Mouse (Mus musculus) liver, embryonic 14.5 days (tissue): Measurements from ENCODE around the gene Tifa. TPM values are rescaled to one million over a fixed set of nuclear protein-coding genes. Genes with fewer than 3 reads are reported as not detected.

Source experiments
- ATAC-seq: fragments of 200-750 bp; cut with Nextera tagmentation; 2 replicates; pipeline ENCODE4 v1.8.0; 2017; ENCODE audit warnings: moderate number of reproducible peaks, mild to moderate bottlenecking, moderate library complexity; ENCODE audit not compliant: insufficient read depth
- DNase-seq, 3 experiments: peaks; one replicate each; pipeline ENCODE4 v3.0.0-alpha.2; 2012 to 2013; ENCODE audit warnings: low read depth in 3 of 3, low spot score in 3 of 3
- H3K27ac ChIP-seq: fragments of 300-500 bp; sonication (generic); 2 replicates; pipeline ENCODE4 v1.5.1; 2014; ENCODE audit warnings: moderate library complexity, mild to moderate bottlenecking, control low read depth, inconsistent platforms
- H3K27me3 ChIP-seq: fragments of 300-500 bp; sonication (generic); 2 replicates; pipeline ENCODE4 v1.6.1; 2014; ENCODE audit warnings: mild to moderate bottlenecking, low read length, moderate library complexity; ENCODE audit not compliant: control insufficient read depth, insufficient read depth
- H3K36me3 ChIP-seq: fragments of 300-500 bp; sonication (generic); replicated peaks from 2 replicates; pipeline ENCODE4 v1.6.1; 2014; ENCODE audit warnings: low read depth; ENCODE audit not compliant: control insufficient read depth, insufficient read depth
- H3K4me1 ChIP-seq, 2 experiments: fragments of 200-500 bp in 1 of 2; fragments of 300-500 bp in 1 of 2; sonication (generic) in 1 of 2; replicated peaks; 2 replicates each; pipeline ENCODE4 v1.6.1; 2012 to 2014; ENCODE audit warnings: antibody characterized with exemption in 1 of 2, inconsistent platforms in 1 of 2, low read length in 1 of 2; ENCODE audit not compliant: control insufficient read depth in 2 of 2, insufficient read depth in 2 of 2
- H3K4me2 ChIP-seq: fragments of 300-500 bp; sonication (generic); 2 replicates; pipeline ENCODE4 v1.6.1; 2014; ENCODE audit warnings: low read depth, mild to moderate bottlenecking, control low read depth, moderate library complexity
- H3K4me3 ChIP-seq, 2 experiments: fragments of 200-500 bp in 1 of 2; fragments of 300-500 bp in 1 of 2; sonication (generic) in 1 of 2; 2 replicates each; pipeline ENCODE4 v1.5.1; 2012 to 2014; ENCODE audit warnings: low read depth in 2 of 2, low read length in 2 of 2, mild to moderate bottlenecking in 2 of 2, control low read depth in 1 of 2, inconsistent platforms in 1 of 2, moderate library complexity in 1 of 2; ENCODE audit not compliant: insufficient read depth in 1 of 2
- H3K9ac ChIP-seq: fragments of 300-500 bp; sonication (generic); replicated peaks from 2 replicates; pipeline ENCODE4 v1.6.1; 2014; ENCODE audit warnings: mild to moderate bottlenecking, control low read depth, moderate library complexity
- H3K9me3 ChIP-seq: fragments of 300-500 bp; sonication (generic); 2 replicates; pipeline ENCODE4 v1.6.1; 2016; ENCODE audit warnings: low read length, mixed read lengths; ENCODE audit not compliant: control insufficient read depth
- CTCF ChIP-seq: IDR thresholded peaks from 2 replicates; pipeline ENCODE4 v1.5.1; 2016; ENCODE audit warnings: antibody characterized with exemption, low read depth, control low read depth
- EP300 ChIP-seq: IDR thresholded peaks from 2 replicates; pipeline ENCODE4 v1.6.1; 2016; ENCODE audit warnings: antibody characterized with exemption, low read depth
- WGBS: fragments of 180-500 bp; shearing (Covaris S2); extraction: QIAGEN DNeasy Blood & Tissue Kit; methylation state at CpG from one replicate; pipeline ENCODE4 v1.1.7; 2014; ENCODE audit not compliant: insufficient replicate concordance; 5-methylcytosine and 5-hydroxymethylcytosine counted together
- polyA plus RNA-seq, 2 experiments: library from polyadenylated mRNA; depleted of rRNA in 1 of 2; stranded (reverse) in 1 of 2; unstranded in 1 of 2; fragments of >200 nt; fragmentation: Nextera tagmentation in 1 of 2; extraction: Ambion mirVana in 1 of 2; gene quantifications; 2 replicates each; pipeline versions ENCODE4 v1.2.1 to v1.2.3; 2012 to 2014

Gene Tifa
- polyA plus RNA-seq, 2 experiments, result 8.6 to 15.2 TPM

- WGBS, result 58% methylated on average over 5 of the region's 5 CpGs
Measured at GRCm38 (mm10) chr3:127764541-127764940, 25.1 kb upstream of the Tifa start.

GRCm38 (mm10) chr3:127765971-127766370, 23.6 kb upstream of the Tifa start:
- no peak for DNase-seq
- H3K9ac ChIP-seq, result no peak overlapping the region
- H3K4me1 ChIP-seq, result peaks cover 0 to 3% of the 10 kb centered on the region in 2 experiments; a peak in 1 of 4 replicates
- H3K4me2 ChIP-seq, result no peak overlapping the region
- no peak for ATAC-seq
- WGBS, result 47% methylated on average over 3 of the region's 3 CpGs
- no peak overlapping the region for H3K27ac ChIP-seq
- H3K4me3 ChIP-seq, result no peak overlapping the region
- no peaks in the 10 kb centered on the region for H3K27me3 ChIP-seq
- no peaks in the 10 kb centered on the region for H3K36me3 ChIP-seq
- TF ChIP-seq CTCF, result no peak
- TF ChIP-seq EP300, result no peak
- H3K9me3 ChIP-seq, result no peaks in the 10 kb centered on the region

More at GRCm38 (mm10) chr3:127764541-127764940, 25.1 kb upstream of the Tifa start:
- H3K4me3 ChIP-seq, result no peak overlapping the region
- no peaks in the 10 kb centered on the region for H3K9me3 ChIP-seq
- peaks cover 0 to 3% of the 10 kb centered on the region in 2 experiments; a peak in 1 of 4 replicates for H3K4me1 ChIP-seq
- H3K36me3 ChIP-seq, result no peaks in the 10 kb centered on the region
- DNase-seq, result no peak
- no peak for ATAC-seq
- no peaks in the 10 kb centered on the region for H3K27me3 ChIP-seq
- TF ChIP-seq EP300 (no peak), CTCF (peak; percentile 59)
- no peak overlapping the region for H3K4me2 ChIP-seq
- no peak overlapping the region for H3K9ac ChIP-seq
- no peak overlapping the region for H3K27ac ChIP-seq

- Histone ChIP-seq H3K4me1 (no peaks in the 10 kb centered on the region), H3K36me3 (no peaks in the 10 kb centered on the region), H3K9me3 (no peaks in the 10 kb centered on the region), H3K27ac (no peak overlapping the region), H3K27me3 (no peaks in the 10 kb centered on the region), H3K4me2 (no peak overlapping the region), H3K9ac (no peak overlapping the region), H3K4me3 (no peak overlapping the region)
- ATAC-seq, result no peak
- no peak for TF ChIP-seq EP300
- TF ChIP-seq CTCF, result no peak
- 52% methylated on average over 11 of the region's 11 CpGs for WGBS
- no peak for DNase-seq
Measured at GRCm38 (mm10) chr3:127769146-127769545, 20.5 kb upstream of the Tifa start.

- Histone ChIP-seq H3K27ac (no peak within 1 kb of the TSS), H3K27me3 (no peaks in the 10 kb centered on the region), H3K36me3 (no peaks in the 10 kb centered on the region), H3K9me3 (no peaks in the 10 kb centered on the region), H3K4me2 (peak within 1 kb of the TSS; percentile 80), H3K9ac (peak within 1 kb of the TSS; percentile 55), H3K4me3 (peak within 1 kb of the TSS; percentile 58 to 79), H3K4me1 (peaks cover 4 to 7% of the 10 kb centered on the region in 2 experiments; a peak in 3 of 4 replicates)
- DNase-seq, result no peak
- 2% methylated on average over 24 of the region's 24 CpGs for WGBS
- TF ChIP-seq CTCF, result peak; percentile 70
- no peak for TF ChIP-seq EP300
- ATAC-seq, result peak; percentile 85
Measured at GRCm38 (mm10) chr3:127780021-127780644, 9.5 kb upstream of the Tifa start, which contains the start of gene Alpk1. Gene Alpk1 (minus strand): TSS chr3:127780527.

- TF ChIP-seq EP300 (no peak), CTCF (no peak)
- no peak for DNase-seq
- Histone ChIP-seq H3K4me3 (no peak overlapping the region), H3K27ac (no peak overlapping the region), H3K36me3 (no peaks in the 10 kb centered on the region), H3K9ac (no peak overlapping the region), H3K9me3 (no peaks in the 10 kb centered on the region), H3K4me2 (no peak overlapping the region), H3K27me3 (no peaks in the 10 kb centered on the region), H3K4me1 (peaks cover 4 to 7% of the 10 kb centered on the region in 2 experiments; a peak in 3 of 4 replicates)
- WGBS, result 82% methylated on average over 9 of the region's 9 CpGs
- no peak for ATAC-seq
Measured at GRCm38 (mm10) chr3:127780921-127781320, 8.7 kb upstream of the Tifa start.
